Mouse (Mus musculus): ENCODE measurements around the gene Katna1. TPM values are rescaled to one million over a fixed set of nuclear protein-coding genes. Genes with fewer than 3 reads are reported as not detected.

Katna1 gene
- 27.0 and 29.2 TPM in 2 replicates for polyA plus RNA-seq (2015; fragmentation: Nextera tagmentation; extraction: Ambion mirVana)

GRCm38 (mm10) chr10:7725751-7726500 is at the start of gene Katna1:
TSS of gene Katna1 (plus strand) at chr10:7726000.
- no peaks in the 10 kb centered on the region for H3K36me3 ChIP-seq (ENCODE audit: control insufficient read depth, insufficient read depth)
- H3K4me3 ChIP-seq (ENCODE audit: low read depth, low read length): peak within 1 kb of the TSS; percentile 92
- under 1% methylated on average over 49 of the region's 49 CpGs for WGBS (ENCODE audit: insufficient replicate concordance)
- H3K27me3 ChIP-seq (ENCODE audit: control insufficient read depth, insufficient read depth, low read depth, low read length): no peaks in the 10 kb centered on the region
- ATAC-seq (ENCODE audit: low read depth): peak; percentile 98
- peak within 1 kb of the TSS; percentile 80 for H3K27ac ChIP-seq (ENCODE audit: low read length)
- peak within 1 kb of the TSS; percentile 78 for H3K4me2 ChIP-seq (ENCODE audit: low read depth, low read length)
- H3K4me1 ChIP-seq (ENCODE audit: control insufficient read depth, low read depth, low read length): peaks cover 11% of the 10 kb centered on the region
- no peaks in the 10 kb centered on the region for H3K9me3 ChIP-seq (replicated peaks; ENCODE audit: control insufficient read depth, low read length)
- peak within 1 kb of the TSS; percentile 82 for H3K9ac ChIP-seq (ENCODE audit: low read depth, low read length)

GRCm38 (mm10) chr10:7680731-7681301 is 45.0 kb upstream of the Katna1 start, which contains the start of the genes Pcmt1 and Lats1:
TSS of gene Pcmt1 (minus strand) at chr10:7681136.
TSS of gene Lats1 (plus strand) at chr10:7681214.
- peak within 1 kb of the TSS; percentile 70 for H3K4me2 ChIP-seq (ENCODE audit: low read depth, low read length)
- ATAC-seq (ENCODE audit: low read depth): peak; percentile 78
- peak within 1 kb of the TSS; percentile 96 for H3K9ac ChIP-seq (ENCODE audit: low read depth, low read length)
- H3K4me1 ChIP-seq (ENCODE audit: control insufficient read depth, low read depth, low read length): peaks cover 18% of the 10 kb centered on the region
- H3K4me3 ChIP-seq (ENCODE audit: low read depth, low read length): peak within 1 kb of the TSS; percentile 86
- no peaks in the 10 kb centered on the region for H3K9me3 ChIP-seq (replicated peaks; ENCODE audit: control insufficient read depth, low read length)
- peaks cover 15% of the 10 kb centered on the region for H3K36me3 ChIP-seq (ENCODE audit: control insufficient read depth, insufficient read depth)
- no peaks in the 10 kb centered on the region for H3K27me3 ChIP-seq (ENCODE audit: control insufficient read depth, insufficient read depth, low read depth, low read length)
- H3K27ac ChIP-seq (ENCODE audit: low read length): peak within 1 kb of the TSS; percentile 90
- 0% methylated on average over 65 of the region's 65 CpGs for WGBS (ENCODE audit: insufficient replicate concordance)

GRCm38 (mm10) chr10:7681343-7682025 is 44.3 kb upstream of the Katna1 start:
- peak overlapping the region; percentile 86 for H3K4me3 ChIP-seq (ENCODE audit: low read depth, low read length)
- peaks cover 21% of the 10 kb centered on the region for H3K4me1 ChIP-seq (ENCODE audit: control insufficient read depth, low read depth, low read length)
- under 1% methylated on average over 54 of the region's 64 CpGs for WGBS (ENCODE audit: insufficient replicate concordance)
- H3K36me3 ChIP-seq (ENCODE audit: control insufficient read depth, insufficient read depth): peaks cover 11% of the 10 kb centered on the region; the same call in 1 of the 2 replicates
- no peaks in the 10 kb centered on the region for H3K27me3 ChIP-seq (ENCODE audit: control insufficient read depth, insufficient read depth, low read depth, low read length)
- peak overlapping the region; percentile 90 for H3K27ac ChIP-seq (ENCODE audit: low read length)
- peak overlapping the region; percentile 70 for H3K4me2 ChIP-seq (ENCODE audit: low read depth, low read length)
- ATAC-seq (ENCODE audit: low read depth): peak; percentile 81
- H3K9ac ChIP-seq (ENCODE audit: low read depth, low read length): peak overlapping the region; percentile 96
- no peaks in the 10 kb centered on the region for H3K9me3 ChIP-seq (replicated peaks; ENCODE audit: control insufficient read depth, low read length)

DNA sequence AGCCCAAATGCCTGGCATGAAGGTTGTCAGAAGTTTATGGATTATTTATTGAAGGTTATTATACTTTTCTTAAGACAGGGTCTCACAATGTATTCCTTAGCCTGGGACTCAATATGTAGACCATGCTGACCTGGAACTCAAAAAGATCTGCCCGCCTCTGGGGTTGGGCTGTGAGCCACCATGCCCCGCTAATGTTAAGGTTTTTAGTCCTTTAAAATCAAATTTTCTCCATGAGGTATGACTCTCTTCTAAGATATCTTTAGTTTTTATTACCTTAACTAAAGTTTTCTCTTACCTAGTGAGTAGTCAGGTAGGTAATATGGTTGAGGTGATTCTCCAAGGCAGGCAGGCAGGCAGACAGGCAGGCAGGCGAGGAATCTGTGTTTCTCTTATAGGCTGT is 43.6 kb upstream of the Katna1 start:
- peaks cover 25% of the 10 kb centered on the region for H3K4me1 ChIP-seq (ENCODE audit: control insufficient read depth, low read depth, low read length)
- H3K27ac ChIP-seq (ENCODE audit: low read length): no peak overlapping the region
- 29% methylated on average over 3 of the region's 3 CpGs for WGBS (ENCODE audit: insufficient replicate concordance)
- H3K9me3 ChIP-seq (replicated peaks; ENCODE audit: control insufficient read depth, low read length): no peaks in the 10 kb centered on the region
- peak overlapping the region; percentile 86 for H3K4me3 ChIP-seq (ENCODE audit: low read depth, low read length)
- no peak for ATAC-seq (ENCODE audit: low read depth)
- H3K9ac ChIP-seq (ENCODE audit: low read depth, low read length): peak overlapping the region; percentile 96
- H3K4me2 ChIP-seq (ENCODE audit: low read depth, low read length): peak overlapping the region; percentile 70
- no peaks in the 10 kb centered on the region for H3K27me3 ChIP-seq (ENCODE audit: control insufficient read depth, insufficient read depth, low read depth, low read length)
- H3K36me3 ChIP-seq (ENCODE audit: control insufficient read depth, insufficient read depth): peaks cover 9% of the 10 kb centered on the region; the same call in 1 of the 2 replicates

- no peak for ATAC-seq (ENCODE audit: low read depth)
- no peaks in the 10 kb centered on the region for H3K9me3 ChIP-seq (replicated peaks; ENCODE audit: control insufficient read depth, low read length)
- WGBS (ENCODE audit: insufficient replicate concordance): 46% methylated on average over 6 of the region's 6 CpGs
- peaks cover 16% of the 10 kb centered on the region for H3K4me1 ChIP-seq (ENCODE audit: control insufficient read depth, low read depth, low read length)
- H3K27me3 ChIP-seq (ENCODE audit: control insufficient read depth, insufficient read depth, low read depth, low read length): no peaks in the 10 kb centered on the region
- no peak overlapping the region for H3K27ac ChIP-seq (ENCODE audit: low read length)
- H3K4me2 ChIP-seq (ENCODE audit: low read depth, low read length): no peak overlapping the region
- H3K4me3 ChIP-seq (ENCODE audit: low read depth, low read length): no peak overlapping the region
- no peak overlapping the region for H3K9ac ChIP-seq (ENCODE audit: low read depth, low read length)
- H3K36me3 ChIP-seq (ENCODE audit: control insufficient read depth, insufficient read depth): peaks cover 6% of the 10 kb centered on the region; the same call in 1 of the 2 replicates
Observed at GRCm38 (mm10) chr10:7686902-7687301, 38.9 kb upstream of the Katna1 start.

DNA sequence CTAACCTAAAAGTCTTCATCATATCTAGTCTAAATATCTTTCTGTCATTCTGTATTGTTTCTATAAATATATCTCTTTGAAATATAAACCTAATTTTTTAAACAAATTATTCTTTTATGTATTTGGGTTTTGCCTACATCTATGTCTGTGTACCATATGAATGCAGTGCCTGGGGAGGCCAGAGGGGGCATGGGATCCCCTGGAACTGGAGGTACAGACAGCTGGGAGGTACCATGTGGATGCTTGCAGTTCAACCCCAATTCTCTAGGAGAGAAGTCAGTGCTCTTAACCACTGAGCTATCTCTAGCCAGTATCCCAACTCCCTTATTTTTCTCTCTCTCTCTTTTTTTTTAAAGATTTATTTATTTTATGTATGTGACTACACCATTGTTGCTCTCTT is 30.5 kb upstream of the Katna1 start:
- ATAC-seq (ENCODE audit: low read depth): 0 out of 2 replicates have a peak, but pooled peaks have one; percentile 30
- H3K27me3 ChIP-seq (ENCODE audit: control insufficient read depth, insufficient read depth, low read depth, low read length): no peaks in the 10 kb centered on the region
- no peaks in the 10 kb centered on the region for H3K9me3 ChIP-seq (replicated peaks; ENCODE audit: control insufficient read depth, low read length)
- no peak overlapping the region for H3K4me2 ChIP-seq (ENCODE audit: low read depth, low read length)
- H3K9ac ChIP-seq (ENCODE audit: low read depth, low read length): no peak overlapping the region
- H3K36me3 ChIP-seq (ENCODE audit: control insufficient read depth, insufficient read depth): peaks cover 50% of the 10 kb centered on the region
- H3K4me1 ChIP-seq (ENCODE audit: control insufficient read depth, low read depth, low read length): no peaks in the 10 kb centered on the region
- H3K27ac ChIP-seq (ENCODE audit: low read length): no peak overlapping the region
- H3K4me3 ChIP-seq (ENCODE audit: low read depth, low read length): no peak overlapping the region

GRCm38 (mm10) chr10:7700120-7700519 is 25.7 kb upstream of the Katna1 start:
- Histone ChIP-seq H3K9ac (ENCODE audit: low read depth, low read length) (no peak overlapping the region), H3K27ac (ENCODE audit: low read length) (no peak overlapping the region), H3K9me3 (replicated peaks; ENCODE audit: control insufficient read depth, low read length) (no peaks in the 10 kb centered on the region), H3K4me2 (ENCODE audit: low read depth, low read length) (no peak overlapping the region), H3K36me3 (ENCODE audit: control insufficient read depth, insufficient read depth) (peaks cover 54% of the 10 kb centered on the region), H3K4me3 (ENCODE audit: low read depth, low read length) (no peak overlapping the region), H3K27me3 (ENCODE audit: control insufficient read depth, insufficient read depth, low read depth, low read length) (no peaks in the 10 kb centered on the region), H3K4me1 (ENCODE audit: control insufficient read depth, low read depth, low read length) (no peaks in the 10 kb centered on the region)
- ATAC-seq (ENCODE audit: low read depth): no peak
- WGBS (ENCODE audit: insufficient replicate concordance): 59% methylated on average over 3 of the region's 3 CpGs

- Histone ChIP-seq H3K4me1 (ENCODE audit: control insufficient read depth, low read depth, low read length) (no peaks in the 10 kb centered on the region), H3K27ac (ENCODE audit: low read length) (no peak overlapping the region), H3K4me2 (ENCODE audit: low read depth, low read length) (no peak overlapping the region), H3K36me3 (ENCODE audit: control insufficient read depth, insufficient read depth) (peaks cover 54% of the 10 kb centered on the region), H3K9ac (ENCODE audit: low read depth, low read length) (no peak overlapping the region), H3K27me3 (ENCODE audit: control insufficient read depth, insufficient read depth, low read depth, low read length) (no peaks in the 10 kb centered on the region), H3K4me3 (ENCODE audit: low read depth, low read length) (no peak overlapping the region), H3K9me3 (replicated peaks; ENCODE audit: control insufficient read depth, low read length) (no peaks in the 10 kb centered on the region)
- 85% methylated on average over 6 of the region's 6 CpGs for WGBS (ENCODE audit: insufficient replicate concordance)
- ATAC-seq (ENCODE audit: low read depth): no peak
Observed at GRCm38 (mm10) chr10:7702586-7702985, 23.2 kb upstream of the Katna1 start.
